Mouse (Mus musculus): ENCODE data around the gene Dnm3.

- TF ChIP-seq POLR2A (IDR thresholded peaks at IDR 0.05; ENCODE audit: insufficient read length, low read depth) (no peak), MAX (IDR thresholded peaks at IDR 0.05; ENCODE audit: low read depth) (no peak), MYOD1 (IDR thresholded peaks at IDR 0.05; ENCODE audit: control insufficient read depth in 1 of 3, insufficient read length in 2 of 3, low read depth in 2 of 3) (no peak), MYOG (IDR thresholded peaks at IDR 0.05; ENCODE audit: control insufficient read depth in 1 of 3, insufficient read depth in 1 of 3, insufficient read length in 2 of 3, low read depth in 2 of 3) (no peak), POLR2AphosphoS2 (IDR thresholded peaks at IDR 0.05; ENCODE audit: insufficient read length, low read depth) (no peak), E2F4 (IDR thresholded peaks at IDR 0.05; ENCODE audit: insufficient read depth) (no peak), USF1 (IDR thresholded peaks at IDR 0.05; ENCODE audit: low read depth) (no peak), CEBPB (IDR thresholded peaks at IDR 0.05; ENCODE audit: insufficient read depth, poor library complexity, severe bottlenecking) (no peak)
Measured at GRCm38 (mm10) chr1:162076581-162077001, 401.2 kb downstream of the Dnm3 start.
